Mouse (Mus musculus): Measurements from ENCODE around the gene Slc22a23. TPM values are rescaled to one million over a fixed set of nuclear protein-coding genes. Genes with fewer than 3 reads are reported as not detected.

The Slc22a23 gene
- polyA plus RNA-seq, 1 experiment from 2014 or later: 7.3 TPM

DNA sequence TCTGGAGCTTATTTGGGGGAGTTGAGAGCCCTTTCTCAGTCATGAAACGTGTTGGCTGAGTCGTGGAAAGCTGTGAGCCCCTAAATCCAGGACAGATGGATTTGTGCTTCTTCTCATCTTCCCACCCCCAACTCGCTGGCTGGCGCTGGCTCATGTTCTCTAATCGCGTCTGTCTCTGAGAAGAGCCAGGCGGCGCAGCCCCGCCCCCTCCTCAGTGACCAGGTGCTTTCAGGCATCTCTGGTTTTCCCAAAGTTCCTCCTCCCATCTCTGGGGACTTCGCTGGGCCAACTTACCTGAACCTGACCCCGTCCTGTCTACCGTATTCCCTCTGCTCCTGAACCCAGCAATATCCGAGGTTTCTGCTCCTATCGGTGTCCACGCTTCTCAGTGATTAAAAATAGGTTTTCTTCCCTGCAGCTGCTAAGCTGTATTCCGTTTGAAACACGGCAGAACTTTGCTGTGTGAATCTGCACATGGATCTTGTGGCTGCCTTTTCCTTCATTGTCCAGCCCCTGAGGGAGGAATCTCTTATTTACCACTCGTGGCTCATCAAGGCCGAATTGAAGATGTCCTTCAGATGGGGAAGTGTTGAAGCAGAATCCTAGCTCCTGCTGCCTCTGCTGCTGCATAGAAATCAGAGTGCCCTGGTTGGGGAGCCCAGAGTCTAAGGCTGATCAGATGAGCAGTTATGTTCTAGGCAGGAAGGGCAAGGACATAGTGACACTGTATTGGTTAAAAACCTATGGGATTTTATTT, 194.5 kb downstream of the Slc22a23 start:
- no peaks in the 10 kb centered on the region for H3K27me3 ChIP-seq (ENCODE audit: control insufficient read depth, insufficient read depth, low read length)
- H3K4me2 ChIP-seq: peak overlapping the region; percentile 62
- H3K27ac ChIP-seq (ENCODE audit: low read depth, low read length): peak overlapping the region; percentile 36; the same call in 1 of the 2 replicates
- 9% methylated on average over 19 of the region's 19 CpGs for WGBS (ENCODE audit: insufficient replicate concordance)
- H3K9ac ChIP-seq (ENCODE audit: low read depth, low read length): peak overlapping the region; percentile 28
- no peaks in the 10 kb centered on the region for H3K36me3 ChIP-seq (ENCODE audit: control insufficient read depth, insufficient read depth, low read length)
- no peak for ATAC-seq (replicated peaks; ENCODE audit: insufficient number of reproducible peaks, low FRiP score, low TSS enrichment)
- H3K9me3 ChIP-seq (replicated peaks; ENCODE audit: control insufficient read depth, low read length): no peaks in the 10 kb centered on the region
- peaks cover 18% of the 10 kb centered on the region for H3K4me1 ChIP-seq (ENCODE audit: control insufficient read depth, insufficient read depth, low read length)
- H3K4me3 ChIP-seq (ENCODE audit: low read depth, low read length): peak overlapping the region; percentile 17

- Histone ChIP-seq H3K4me1 (ENCODE audit: control insufficient read depth, insufficient read depth, low read length) (peaks cover 18% of the 10 kb centered on the region), H3K4me2 (peak overlapping the region; percentile 66), H3K36me3 (ENCODE audit: control insufficient read depth, insufficient read depth, low read length) (no peaks in the 10 kb centered on the region), H3K27ac (ENCODE audit: low read depth, low read length) (peak overlapping the region; percentile 57; the same call in 1 of the 2 replicates), H3K4me3 (ENCODE audit: low read depth, low read length) (peak overlapping the region; percentile 33), H3K9ac (ENCODE audit: low read depth, low read length) (peak overlapping the region; percentile 28; the same call in 1 of the 2 replicates), H3K27me3 (ENCODE audit: control insufficient read depth, insufficient read depth, low read length) (no peaks in the 10 kb centered on the region), H3K9me3 (replicated peaks; ENCODE audit: control insufficient read depth, low read length) (no peaks in the 10 kb centered on the region)
- no peak for ATAC-seq (replicated peaks; ENCODE audit: insufficient number of reproducible peaks, low FRiP score, low TSS enrichment)
- WGBS (ENCODE audit: insufficient replicate concordance): 47% methylated on average over 5 of the region's 5 CpGs
These were observed 195.4 kb downstream of the Slc22a23 start for GRCm38 (mm10) chr13:34149463-34150176.

GRCm38 (mm10) chr13:34148767-34149392, 196.1 kb downstream of the Slc22a23 start:
- H3K36me3 ChIP-seq (ENCODE audit: control insufficient read depth, insufficient read depth, low read length): no peaks in the 10 kb centered on the region
- H3K27me3 ChIP-seq (ENCODE audit: control insufficient read depth, insufficient read depth, low read length): no peaks in the 10 kb centered on the region
- H3K27ac ChIP-seq (ENCODE audit: low read depth, low read length): peak overlapping the region; percentile 57; the same call in 1 of the 2 replicates
- no peaks in the 10 kb centered on the region for H3K9me3 ChIP-seq (replicated peaks; ENCODE audit: control insufficient read depth, low read length)
- H3K9ac ChIP-seq (ENCODE audit: low read depth, low read length): peak overlapping the region; percentile 59
- peak overlapping the region; percentile 66 for H3K4me2 ChIP-seq
- H3K4me3 ChIP-seq (ENCODE audit: low read depth, low read length): peak overlapping the region; percentile 33
- 6% methylated on average over 23 of the region's 23 CpGs for WGBS (ENCODE audit: insufficient replicate concordance)
- peaks cover 18% of the 10 kb centered on the region for H3K4me1 ChIP-seq (ENCODE audit: control insufficient read depth, insufficient read depth, low read length)
- peak; percentile 50; the same call in 1 of the 2 replicates for ATAC-seq (replicated peaks; ENCODE audit: insufficient number of reproducible peaks, low FRiP score, low TSS enrichment)

DNA sequence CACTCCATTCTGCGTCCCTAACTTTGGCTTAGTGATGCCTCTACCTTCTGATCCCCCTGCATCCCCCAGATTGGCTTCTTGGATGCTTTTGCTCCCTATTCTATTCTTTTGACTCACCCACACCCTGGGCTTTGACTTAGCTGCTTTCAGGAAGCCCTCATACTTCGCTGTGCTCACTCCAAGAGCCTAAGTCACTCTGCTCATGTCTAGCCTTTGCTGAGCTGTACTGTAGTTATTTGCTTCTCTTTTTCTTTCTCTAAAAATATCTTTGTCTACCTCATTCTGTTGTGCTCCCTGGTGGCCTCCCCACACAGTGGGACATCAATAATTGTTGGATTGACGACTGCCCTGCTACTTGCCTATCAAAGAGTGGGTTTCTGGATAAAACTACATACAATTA, 196.8 kb downstream of the Slc22a23 start:
- 71% methylated on average over 3 of the region's 3 CpGs for WGBS (ENCODE audit: insufficient replicate concordance)
- Histone ChIP-seq H3K27ac (ENCODE audit: low read depth, low read length) (no peak overlapping the region), H3K27me3 (ENCODE audit: control insufficient read depth, insufficient read depth, low read length) (no peaks in the 10 kb centered on the region), H3K4me3 (ENCODE audit: low read depth, low read length) (no peak overlapping the region), H3K9me3 (replicated peaks; ENCODE audit: control insufficient read depth, low read length) (no peaks in the 10 kb centered on the region), H3K9ac (ENCODE audit: low read depth, low read length) (no peak overlapping the region), H3K4me2 (no peak overlapping the region), H3K36me3 (ENCODE audit: control insufficient read depth, insufficient read depth, low read length) (no peaks in the 10 kb centered on the region), H3K4me1 (ENCODE audit: control insufficient read depth, insufficient read depth, low read length) (peaks cover 16% of the 10 kb centered on the region)
- no peak for ATAC-seq (replicated peaks; ENCODE audit: insufficient number of reproducible peaks, low FRiP score, low TSS enrichment)

DNA sequence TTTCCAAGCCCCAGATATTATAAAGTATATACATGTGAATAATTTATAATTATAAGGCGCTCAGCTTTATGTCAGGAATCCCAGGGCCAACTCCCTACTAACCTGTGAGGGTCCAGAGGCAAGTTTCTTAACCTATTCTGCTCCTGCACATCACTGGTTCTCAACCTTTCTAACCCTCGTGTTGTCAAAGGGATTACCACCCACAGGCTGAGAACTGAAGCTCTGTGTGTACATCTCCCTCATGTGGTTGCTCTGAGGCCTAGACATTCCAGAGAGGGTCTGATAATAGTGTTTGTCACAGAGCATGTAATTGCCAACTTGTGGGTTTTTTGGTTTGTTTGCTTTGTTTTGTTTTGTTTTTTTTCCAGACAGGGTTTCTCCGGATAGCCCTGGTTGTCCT, 198.1 kb downstream of the Slc22a23 start:
- peaks cover 16% of the 10 kb centered on the region for H3K4me1 ChIP-seq (ENCODE audit: control insufficient read depth, insufficient read depth, low read length)
- no peak overlapping the region for H3K4me2 ChIP-seq
- H3K9me3 ChIP-seq (replicated peaks; ENCODE audit: control insufficient read depth, low read length): no peaks in the 10 kb centered on the region
- H3K4me3 ChIP-seq (ENCODE audit: low read depth, low read length): no peak overlapping the region
- no peaks in the 10 kb centered on the region for H3K36me3 ChIP-seq (ENCODE audit: control insufficient read depth, insufficient read depth, low read length)
- no peak overlapping the region for H3K9ac ChIP-seq (ENCODE audit: low read depth, low read length)
- no peaks in the 10 kb centered on the region for H3K27me3 ChIP-seq (ENCODE audit: control insufficient read depth, insufficient read depth, low read length)
- 64% methylated on average over 3 of the region's 3 CpGs for WGBS (ENCODE audit: insufficient replicate concordance)
- no peak overlapping the region for H3K27ac ChIP-seq (ENCODE audit: low read depth, low read length)
- ATAC-seq (replicated peaks; ENCODE audit: insufficient number of reproducible peaks, low FRiP score, low TSS enrichment): no peak

GRCm38 (mm10) chr13:34143389-34143788, 201.6 kb downstream of the Slc22a23 start:
- H3K4me2 ChIP-seq: no peak overlapping the region
- no peaks in the 10 kb centered on the region for H3K36me3 ChIP-seq (ENCODE audit: control insufficient read depth, insufficient read depth, low read length)
- no peak overlapping the region for H3K27ac ChIP-seq (ENCODE audit: low read depth, low read length)
- no peaks in the 10 kb centered on the region for H3K9me3 ChIP-seq (replicated peaks; ENCODE audit: control insufficient read depth, low read length)
- no peak overlapping the region for H3K4me3 ChIP-seq (ENCODE audit: low read depth, low read length)
- H3K4me1 ChIP-seq (ENCODE audit: control insufficient read depth, insufficient read depth, low read length): peaks cover 5% of the 10 kb centered on the region
- no peaks in the 10 kb centered on the region for H3K27me3 ChIP-seq (ENCODE audit: control insufficient read depth, insufficient read depth, low read length)
- H3K9ac ChIP-seq (ENCODE audit: low read depth, low read length): no peak overlapping the region
- ATAC-seq (replicated peaks; ENCODE audit: insufficient number of reproducible peaks, low FRiP score, low TSS enrichment): no peak
- 63% methylated on average over 5 of the region's 5 CpGs for WGBS (ENCODE audit: insufficient replicate concordance)

DNA sequence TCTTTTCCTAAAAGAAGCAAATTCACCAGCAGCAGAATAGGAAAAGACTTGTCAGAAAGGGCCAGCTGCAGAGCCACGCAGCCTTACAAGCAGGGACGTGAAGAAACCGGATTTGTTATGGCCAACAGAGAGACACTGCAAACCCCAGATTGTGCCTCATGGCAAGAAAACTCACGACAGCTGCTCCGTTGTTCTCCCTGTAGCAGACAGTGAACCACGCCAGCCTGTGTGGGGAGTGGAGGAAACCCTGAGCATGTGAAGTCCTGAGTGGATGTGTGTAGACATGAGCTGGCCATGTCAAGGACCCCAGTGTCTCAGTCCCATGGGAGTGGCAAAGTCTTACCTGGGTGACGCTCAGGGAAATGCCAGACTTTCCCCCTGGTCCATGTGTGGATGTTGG, 208.4 kb downstream of the Slc22a23 start:
- Histone ChIP-seq H3K27ac (ENCODE audit: low read depth, low read length) (no peak overlapping the region), H3K9me3 (replicated peaks; ENCODE audit: control insufficient read depth, low read length) (no peaks in the 10 kb centered on the region), H3K4me2 (no peak overlapping the region), H3K4me3 (ENCODE audit: low read depth, low read length) (no peak overlapping the region), H3K4me1 (ENCODE audit: control insufficient read depth, insufficient read depth, low read length) (peaks cover 10% of the 10 kb centered on the region; the same call in 1 of the 2 replicates), H3K9ac (ENCODE audit: low read depth, low read length) (no peak overlapping the region), H3K27me3 (ENCODE audit: control insufficient read depth, insufficient read depth, low read length) (no peaks in the 10 kb centered on the region; the same call in 1 of the 2 replicates), H3K36me3 (ENCODE audit: control insufficient read depth, insufficient read depth, low read length) (no peaks in the 10 kb centered on the region)
- ATAC-seq (replicated peaks; ENCODE audit: insufficient number of reproducible peaks, low FRiP score, low TSS enrichment): 0 out of 2 replicates have a peak, but pooled peaks have one; percentile 42
- 68% methylated on average over 7 of the region's 7 CpGs for WGBS (ENCODE audit: insufficient replicate concordance)

- Histone ChIP-seq H3K4me2 (no peak overlapping the region), H3K27ac (ENCODE audit: low read depth, low read length) (no peak overlapping the region), H3K27me3 (ENCODE audit: control insufficient read depth, insufficient read depth, low read length) (no peaks in the 10 kb centered on the region; the same call in 1 of the 2 replicates), H3K4me3 (ENCODE audit: low read depth, low read length) (no peak overlapping the region), H3K9ac (ENCODE audit: low read depth, low read length) (no peak overlapping the region), H3K36me3 (ENCODE audit: control insufficient read depth, insufficient read depth, low read length) (no peaks in the 10 kb centered on the region), H3K9me3 (replicated peaks; ENCODE audit: control insufficient read depth, low read length) (no peaks in the 10 kb centered on the region), H3K4me1 (ENCODE audit: control insufficient read depth, insufficient read depth, low read length) (peaks cover 17% of the 10 kb centered on the region; the same call in 1 of the 2 replicates)
- 70% methylated on average over 7 of the region's 7 CpGs for WGBS (ENCODE audit: insufficient replicate concordance)
- no peak for ATAC-seq (replicated peaks; ENCODE audit: insufficient number of reproducible peaks, low FRiP score, low TSS enrichment)
These were observed 210.7 kb downstream of the Slc22a23 start for GRCm38 (mm10) chr13:34134276-34134675.
